Mouse (Mus musculus) ES-E14 (cell line): Measurements from ENCODE around the gene Hist1h1t. TPM values are rescaled to one million over a fixed set of nuclear protein-coding genes. Genes with fewer than 3 reads are reported as not detected.

ENCODE experiments used
- DNase-seq: peaks from one replicate; pipeline ENCODE4 v3.0.0-alpha.2; 2013; ENCODE audit warnings: low read depth, low spot score
- H3K27ac ChIP-seq: 2 replicates; pipeline ENCODE4 v1.5.1; 2012; ENCODE audit warnings: low read depth, mild to moderate bottlenecking, low read length, moderate library complexity, mixed read lengths; ENCODE audit not compliant: poor library complexity, insufficient read depth, severe bottlenecking
- H3K36me3 ChIP-seq: 2 replicates; pipeline ENCODE4 v1.6.1; 2012; ENCODE audit warnings: mild to moderate bottlenecking, low read length, moderate library complexity, mixed read lengths; ENCODE audit not compliant: control insufficient read depth, poor library complexity, insufficient read depth, severe bottlenecking
- H3K4me1 ChIP-seq, 2 experiments: fragments of 150-350 bp in 1 of 2; sonication (generic) in 1 of 2; 2 replicates each; pipeline ENCODE4 v1.6.1; 2012; ENCODE audit warnings: low read length in 2 of 2, mild to moderate bottlenecking in 1 of 2, mixed read lengths in 1 of 2; ENCODE audit not compliant: control insufficient read depth in 2 of 2, insufficient read depth in 2 of 2, poor library complexity in 1 of 2
- H3K4me3 ChIP-seq, 2 experiments: fragments of 150-350 bp in 1 of 2; sonication (generic) in 1 of 2; 2 replicates each; pipeline ENCODE4 v1.5.1; 2012; ENCODE audit warnings: low read length in 2 of 2, low read depth in 1 of 2, mild to moderate bottlenecking in 1 of 2, mixed read lengths in 1 of 2; ENCODE audit not compliant: insufficient read depth in 1 of 2, poor library complexity in 1 of 2, severe bottlenecking in 1 of 2
- H3K9ac ChIP-seq: 2 replicates; pipeline ENCODE4 v1.6.1; 2012; ENCODE audit warnings: low read depth, mild to moderate bottlenecking, low read length, mixed read lengths; ENCODE audit not compliant: poor library complexity, insufficient read depth, severe bottlenecking
- H3K9me3 ChIP-seq: fragments of 150-350 bp; sonication (generic); 2 replicates; pipeline ENCODE4 v1.6.1; 2012; ENCODE audit warnings: low read depth, mild to moderate bottlenecking, low read length; ENCODE audit not compliant: control insufficient read depth, insufficient read depth
- CHD2 ChIP-seq: IDR thresholded peaks from 2 replicates; pipeline ENCODE4 v1.6.1; 2014; ENCODE audit warnings: mild to moderate bottlenecking, low read depth, low read length, inconsistent platforms
- HCFC1 ChIP-seq: IDR thresholded peaks from 2 replicates; pipeline ENCODE4 v1.6.1; 2012; ENCODE audit warnings: low read length, inconsistent platforms, borderline replicate concordance; ENCODE audit not compliant: insufficient read depth
- MAFK ChIP-seq: IDR thresholded peaks from 2 replicates; pipeline ENCODE4 v1.6.1; 2014; ENCODE audit warnings: mild to moderate bottlenecking, low read depth, low read length, inconsistent platforms; ENCODE audit not compliant: insufficient read depth
- ZC3H11A ChIP-seq: IDR thresholded peaks from 2 replicates; pipeline ENCODE4 v1.6.1; 2012; ENCODE audit warnings: low read depth, mild to moderate bottlenecking, inconsistent platforms, low read length, borderline replicate concordance
- ZNF384 ChIP-seq: IDR thresholded peaks from 2 replicates; pipeline ENCODE4 v1.6.1; 2012; ENCODE audit warnings: low read depth, low read length, inconsistent platforms
- in situ Hi-C, 2 experiments: fragments of 600-800 bp; cut with MboI; formaldehyde crosslinking; loops; one replicate each; pipeline ENCODE4 v1.15.1; 2025; ENCODE audit warnings: low sequenced_read_pairs in 2 of 2, inconsistent platforms in 1 of 2; ENCODE audit not compliant: unreplicated experiment in 2 of 2
- total RNA-seq: library from RNA; depleted of rRNA; stranded (reverse); fragments of 300-350 nt; gene quantifications from 2 replicates; pipeline ENCODE4 v1.2.3, GENCODE M21; 2012

The Hist1h1t gene
- total RNA-seq, 1 experiment, result 13.3 TPM

DNA sequence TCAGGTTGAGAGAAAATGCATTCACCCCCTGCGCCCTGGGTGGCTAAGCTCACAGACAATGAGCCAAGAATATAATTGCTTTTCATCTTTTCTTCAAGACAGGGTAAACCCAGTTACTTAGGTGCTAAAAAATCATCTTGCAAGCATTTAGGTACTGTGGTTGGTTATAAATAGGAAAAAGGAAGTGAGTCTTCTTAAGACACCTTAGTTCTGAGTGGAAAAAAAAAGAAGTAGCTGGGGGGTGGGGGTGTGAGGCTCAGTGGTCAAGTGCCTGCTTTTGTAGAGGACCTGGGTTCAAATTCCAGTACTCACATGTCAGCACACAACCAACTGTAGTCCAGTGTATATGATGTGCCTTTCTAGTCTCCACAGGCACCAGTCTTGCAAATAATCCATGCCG, 6.7 kb upstream of the Hist1h1t start:
- Histone ChIP-seq H3K9ac (no peak overlapping the region), H3K4me1 (no peaks in the 10 kb centered on the region; a peak in 1 of 4 replicates), H3K9me3 (no peaks in the 10 kb centered on the region; the same call in 1 of the 2 replicates), H3K36me3 (no peaks in the 10 kb centered on the region), H3K27ac (no peak overlapping the region), H3K4me3 (no peak overlapping the region)
- in situ Hi-C loops, result loop anchor here in 1 of 2 experiments (25.0 kb wide), 1 partner anchor 1652 kb away; the partner anchor contains the start of genes Hist1h2ag, Hist1h2ah, Hist1h2bj and Hist1h2bk
- no peak for DNase-seq
- TF ChIP-seq ZNF384 (no peak), HCFC1 (no peak), CHD2 (no peak), MAFK (no peak), ZC3H11A (no peak)

DNA sequence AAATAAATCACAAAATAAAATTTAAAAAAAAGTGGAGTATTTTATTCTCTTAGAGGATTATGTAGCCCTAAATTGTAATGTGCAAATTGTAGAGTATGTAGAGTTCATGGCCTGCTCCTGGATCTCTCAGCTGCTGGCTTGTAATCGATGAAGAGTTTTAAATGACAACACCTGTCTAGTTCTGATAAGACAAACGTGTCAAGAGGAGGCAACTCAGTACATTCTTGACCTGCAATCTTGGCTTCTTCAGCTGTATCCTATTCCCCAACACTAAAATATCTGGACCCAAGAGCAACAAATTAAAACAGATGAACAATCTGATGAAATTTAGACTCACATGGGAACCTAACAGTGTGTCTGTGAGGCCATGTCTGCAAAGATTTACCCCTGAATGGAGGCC, 6.2 kb upstream of the Hist1h1t start:
- H3K9me3 ChIP-seq, result no peaks in the 10 kb centered on the region; the same call in 1 of the 2 replicates
- in situ Hi-C loops, result loop anchor here in 1 of 2 experiments (25.0 kb wide), 1 partner anchor 1652 kb away; the partner anchor contains the start of genes Hist1h2ag, Hist1h2ah, Hist1h2bj and Hist1h2bk
- DNase-seq, result no peak
- no peaks in the 10 kb centered on the region for H3K36me3 ChIP-seq
- no peak overlapping the region for H3K9ac ChIP-seq
- TF ChIP-seq MAFK, result no peak
- TF ChIP-seq ZC3H11A, result no peak
- no peak for TF ChIP-seq HCFC1
- no peak for TF ChIP-seq ZNF384
- no peak for TF ChIP-seq CHD2
- no peak overlapping the region for H3K4me3 ChIP-seq
- H3K27ac ChIP-seq, result no peak overlapping the region
- H3K4me1 ChIP-seq, result no peaks in the 10 kb centered on the region; a peak in 1 of 4 replicates

DNA sequence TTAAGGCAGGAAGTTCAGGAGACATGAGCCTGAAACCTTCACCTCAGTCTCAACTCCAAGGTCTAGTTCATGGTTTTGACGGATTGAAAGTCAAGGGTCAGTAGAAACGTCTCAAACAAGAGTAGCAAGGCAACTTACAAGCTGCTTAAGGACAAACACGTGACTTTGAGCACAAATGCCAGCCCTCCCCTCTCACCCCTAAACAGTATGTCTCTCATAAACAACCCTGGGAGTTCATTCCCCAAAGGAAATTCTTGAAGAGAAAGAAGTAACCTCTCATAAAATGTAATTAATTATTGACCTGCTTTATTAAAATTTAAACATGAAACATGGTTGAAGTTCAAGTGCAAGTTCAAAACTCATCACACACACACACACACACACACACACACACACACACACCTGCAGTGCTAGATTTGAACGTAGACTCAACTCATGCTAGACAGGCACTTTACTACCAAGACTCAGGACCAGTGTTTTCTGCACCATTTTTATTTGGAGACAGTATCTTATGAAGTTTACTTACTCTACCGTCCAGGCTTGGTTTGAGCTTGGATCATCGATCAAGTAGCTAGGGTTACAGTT, 1.7 kb upstream of the Hist1h1t start:
- no peak overlapping the region for H3K4me3 ChIP-seq
- no peaks in the 10 kb centered on the region for H3K36me3 ChIP-seq
- H3K9me3 ChIP-seq, result no peaks in the 10 kb centered on the region; the same call in 1 of the 2 replicates
- H3K27ac ChIP-seq, result no peak overlapping the region
- DNase-seq, result no peak
- H3K4me1 ChIP-seq, result peaks cover 0 to 6% of the 10 kb centered on the region in 2 experiments; a peak in 2 of 4 replicates
- no peak overlapping the region for H3K9ac ChIP-seq
- in situ Hi-C loops, result loop anchor here (5.0 to 25.0 kb wide), 2 partner anchors 48 to 1657 kb away; partner anchors contain the start of genes Hist1h2ag (in 1 of the 2), Hist1h2ah (in 1 of the 2), Hist1h2bj (in 1 of the 2) and Hist1h2bk (in 1 of the 2)
- TF ChIP-seq ZNF384 (no peak), CHD2 (no peak), ZC3H11A (no peak), HCFC1 (no peak), MAFK (no peak)

DNA sequence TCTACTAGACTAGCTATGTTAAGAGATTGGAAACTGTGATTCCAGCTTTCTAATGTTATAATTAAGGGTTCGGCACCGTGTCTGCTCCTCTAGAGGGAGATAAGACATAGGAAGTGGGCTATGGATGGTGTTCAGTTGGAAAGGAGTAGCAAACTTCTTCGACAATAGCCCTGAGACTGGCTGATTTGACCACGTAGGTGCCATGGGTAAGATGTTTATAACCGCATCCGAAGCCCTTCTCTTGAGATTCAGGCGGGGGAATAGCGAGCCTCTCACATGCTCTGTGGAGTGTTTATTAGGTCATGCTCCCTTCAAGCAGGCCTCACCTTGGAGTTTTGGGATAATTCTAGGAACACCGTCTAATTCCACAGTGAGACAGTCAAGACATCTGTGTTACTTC, 658 bp upstream of the Hist1h1t start:
- no peaks in the 10 kb centered on the region for H3K36me3 ChIP-seq
- peaks cover 0 to 6% of the 10 kb centered on the region in 2 experiments; a peak in 2 of 4 replicates for H3K4me1 ChIP-seq
- DNase-seq, result no peak
- H3K4me3 ChIP-seq, result no peak overlapping the region
- H3K9ac ChIP-seq, result no peak overlapping the region
- no peak for TF ChIP-seq ZNF384
- TF ChIP-seq MAFK, result no peak
- in situ Hi-C loops, result loop anchor here (5.0 to 25.0 kb wide), 2 partner anchors 47 to 1658 kb away; partner anchors contain the start of genes Hist1h2ag (in 1 of the 2), Hist1h2ah (in 1 of the 2), Hist1h2bj (in 1 of the 2) and Hist1h2bk (in 1 of the 2)
- no peak overlapping the region for H3K27ac ChIP-seq
- H3K9me3 ChIP-seq, result no peaks in the 10 kb centered on the region; the same call in 1 of the 2 replicates
